Mouse (Mus musculus): ENCODE data around the gene Mthfr.
A peak's percentile ranks its signal among the peaks of the same experiment; 100 is the strongest.
"Not testable (repeated sequence)": the region's sequence is repeated elsewhere in the genome, so short reads cannot be mapped to it uniquely, and the experiment has no call there.

Gene Mthfr

DNA sequence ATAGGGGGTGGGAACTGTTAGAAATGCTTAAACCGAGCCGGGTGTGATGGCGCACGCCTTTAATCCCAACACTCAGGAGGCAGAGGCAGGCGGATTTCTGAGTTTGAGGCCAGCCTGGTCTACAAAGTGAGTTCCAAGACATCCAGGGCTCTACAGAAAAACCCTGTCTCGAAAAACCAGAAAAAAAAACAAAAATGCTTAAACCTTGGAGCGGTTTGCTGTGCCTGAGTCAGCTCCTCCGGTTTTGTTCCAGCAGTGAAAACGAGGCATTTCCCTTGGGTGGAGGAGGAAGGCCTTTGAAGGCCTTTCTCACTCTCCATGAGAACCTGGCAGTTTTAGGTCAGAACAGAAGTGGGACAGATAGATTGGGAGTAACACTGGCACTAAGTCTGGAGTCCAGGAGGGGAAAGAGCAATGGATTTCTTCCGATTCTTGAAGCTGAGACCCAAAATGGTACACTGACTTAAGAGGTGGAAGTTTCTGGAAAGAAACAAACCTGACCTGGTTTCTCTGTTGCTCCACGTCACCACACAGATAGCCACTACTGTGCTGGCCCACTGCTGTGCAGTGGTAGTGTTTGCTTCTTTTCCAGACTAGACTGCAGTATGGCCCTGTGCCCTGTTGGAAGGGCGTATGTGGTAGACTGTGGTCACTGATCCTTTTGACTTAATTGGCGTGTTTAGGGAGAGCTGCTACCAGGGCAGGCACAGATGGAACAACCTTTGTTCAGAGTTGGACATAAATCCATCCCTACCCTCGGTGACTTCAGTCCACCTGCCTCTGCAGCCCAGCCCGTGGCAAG, 1.4 kb downstream of the Mthfr start:
- DNase-seq = peak; percentile 43 to 51

DNA sequence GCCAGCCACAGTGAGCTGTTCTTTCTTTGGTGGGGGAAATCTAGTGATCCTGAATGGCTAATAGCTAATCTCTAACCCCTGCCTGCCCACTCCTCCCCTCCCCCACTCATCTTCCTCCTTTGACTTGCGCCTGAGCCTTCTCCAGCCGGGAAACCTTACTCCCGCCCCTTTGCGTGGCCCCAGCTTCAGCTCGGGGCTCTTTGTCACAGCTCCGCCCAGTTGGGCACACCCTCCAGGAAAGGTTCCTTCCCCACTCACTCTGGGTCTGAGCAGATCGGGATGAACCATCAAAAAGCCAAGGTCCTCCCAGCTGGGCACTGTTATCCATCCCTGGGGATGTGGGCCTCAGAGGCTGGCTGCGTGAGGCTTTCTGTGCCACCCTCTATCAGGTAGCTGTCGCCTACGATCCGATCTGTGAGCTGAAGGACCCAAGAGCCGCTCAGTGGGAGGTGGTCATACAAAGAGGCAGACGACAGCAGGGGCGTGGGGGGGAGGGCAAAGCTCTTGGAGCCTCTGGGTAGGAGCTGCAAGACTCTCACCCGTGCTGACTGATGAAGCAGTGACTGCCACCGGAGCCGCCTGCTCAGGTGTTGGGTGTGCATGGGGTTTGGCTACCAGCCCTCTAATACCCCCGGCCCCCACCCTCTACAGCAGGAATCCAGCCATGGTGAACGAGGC, 2.2 kb downstream of the Mthfr start:
- peak; percentile 85 to 86 for DNase-seq

DNA sequence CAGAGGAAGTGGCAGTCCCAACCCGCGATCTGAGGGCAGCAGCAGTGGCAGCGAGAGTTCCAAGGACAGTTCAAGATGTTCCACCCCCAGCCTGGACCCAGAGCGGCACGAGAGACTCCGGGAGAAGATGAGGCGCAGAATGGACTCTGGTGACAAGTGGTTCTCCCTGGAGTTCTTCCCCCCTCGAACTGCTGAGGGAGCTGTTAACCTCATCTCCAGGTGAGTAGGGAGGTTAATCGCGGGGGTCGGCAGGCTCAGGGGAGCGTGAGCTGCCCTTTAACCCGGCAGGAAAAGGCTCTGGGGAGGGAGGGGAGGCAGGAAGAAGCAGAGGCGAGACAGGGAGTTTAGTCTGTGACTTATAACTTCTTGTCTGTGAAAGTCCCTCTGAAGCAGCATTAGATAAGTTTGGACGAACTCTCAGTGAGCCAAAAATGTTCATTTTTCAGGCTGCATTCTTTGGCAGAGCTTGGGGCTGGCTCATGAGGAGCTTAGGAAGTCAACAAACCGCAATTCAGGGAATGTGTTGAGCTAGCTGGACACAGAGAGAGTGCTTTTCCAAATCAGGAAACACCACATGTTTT, 2.8 kb downstream of the Mthfr start:
- peak; percentile 48 to 50 for DNase-seq

DNA sequence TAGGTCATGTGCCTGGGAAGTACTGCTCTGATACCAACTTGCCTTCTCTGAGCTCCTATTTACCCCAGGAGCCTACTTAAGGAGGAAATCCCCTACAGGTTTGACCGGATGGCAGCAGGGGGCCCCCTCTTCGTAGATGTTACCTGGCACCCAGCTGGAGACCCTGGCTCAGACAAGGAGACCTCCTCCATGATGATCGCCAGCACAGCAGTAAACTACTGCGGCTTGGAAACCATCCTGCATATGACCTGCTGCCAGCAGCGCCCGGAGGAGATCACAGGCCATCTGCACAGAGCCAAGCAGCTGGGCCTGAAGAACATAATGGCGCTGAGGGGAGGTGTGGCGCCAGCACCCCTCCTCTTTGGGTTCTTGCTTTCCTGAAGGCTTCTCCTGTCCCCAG, 4.5 kb downstream of the Mthfr start:
- DNase-seq = not testable (repeated sequence)

DNA sequence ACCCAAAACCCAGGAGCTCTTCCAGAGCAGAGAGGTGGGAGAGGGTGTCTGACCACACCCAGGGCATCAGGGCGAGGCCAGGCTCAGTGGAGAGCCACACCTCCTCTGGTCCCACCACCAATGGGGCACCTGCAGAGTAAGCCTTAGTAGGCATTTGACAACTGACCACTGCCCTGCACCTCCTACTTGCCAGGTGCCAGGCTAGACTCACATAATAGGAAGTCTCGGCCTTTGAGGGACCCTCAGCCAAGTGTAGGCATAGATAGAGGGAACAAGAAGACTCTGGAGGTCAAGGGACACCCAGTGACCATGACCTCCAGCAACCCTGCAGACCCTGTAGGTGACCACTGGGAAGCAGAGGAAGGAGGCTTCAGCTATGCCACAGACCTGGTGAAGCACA, 5.2 kb downstream of the Mthfr start:
- no peak for DNase-seq

DNA sequence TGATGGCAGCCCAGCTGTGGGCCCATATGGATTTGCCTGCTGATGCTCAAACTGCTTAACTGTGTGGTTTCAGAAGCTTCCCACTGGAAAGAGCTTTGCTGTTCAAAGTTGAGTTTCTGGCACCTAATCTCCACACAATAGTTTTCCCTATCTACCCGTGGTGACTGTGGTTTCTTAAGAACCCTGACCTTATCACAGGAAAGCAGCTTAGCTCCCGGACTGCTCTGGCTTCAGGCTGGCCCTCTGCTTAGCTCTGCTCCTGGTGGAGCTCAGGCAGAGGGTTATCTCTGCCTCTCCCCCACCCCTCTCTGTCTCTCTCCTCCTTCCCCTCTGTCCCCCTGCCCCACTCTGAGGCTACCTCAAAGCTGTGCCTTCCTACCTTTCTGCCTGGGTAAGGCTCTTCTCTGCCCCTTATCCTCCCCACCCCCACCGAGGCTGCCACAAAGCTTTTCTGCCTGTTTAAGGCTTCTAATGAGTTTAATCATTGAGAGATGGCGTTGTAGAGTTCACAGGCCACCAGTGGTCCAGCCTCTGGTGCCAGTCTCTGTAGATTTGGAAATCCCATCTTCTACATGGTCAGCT, 7.7 kb downstream of the Mthfr start:
- DNase-seq = peak; percentile 56 to 76

DNA sequence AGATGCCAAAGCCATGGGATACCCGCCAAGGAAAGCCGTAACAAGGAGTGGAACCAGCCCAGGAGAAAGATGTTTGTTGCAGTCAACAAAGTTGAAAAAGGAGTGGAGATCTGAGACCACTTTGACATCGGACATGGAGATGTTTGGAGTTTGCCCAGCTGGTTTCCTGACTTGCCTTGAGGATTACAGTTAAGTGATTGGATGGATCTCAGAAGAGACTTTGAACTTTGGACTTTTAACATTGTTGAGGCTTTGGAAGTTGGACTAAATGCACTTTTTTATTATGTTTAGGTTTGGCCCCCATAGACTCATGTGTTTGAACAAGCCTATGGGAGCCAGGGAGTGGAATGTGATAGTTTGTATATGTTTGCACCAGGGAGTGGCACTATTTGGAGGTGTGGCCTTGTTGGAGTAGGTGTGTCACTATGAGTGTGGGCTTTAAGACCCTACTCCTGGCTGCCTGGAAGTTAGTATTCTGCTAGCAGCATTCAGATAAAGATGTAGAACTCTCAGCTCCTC, 11.6 kb downstream of the Mthfr start:
- peak in 1 of 2 experiments; percentile 30 for DNase-seq

DNA sequence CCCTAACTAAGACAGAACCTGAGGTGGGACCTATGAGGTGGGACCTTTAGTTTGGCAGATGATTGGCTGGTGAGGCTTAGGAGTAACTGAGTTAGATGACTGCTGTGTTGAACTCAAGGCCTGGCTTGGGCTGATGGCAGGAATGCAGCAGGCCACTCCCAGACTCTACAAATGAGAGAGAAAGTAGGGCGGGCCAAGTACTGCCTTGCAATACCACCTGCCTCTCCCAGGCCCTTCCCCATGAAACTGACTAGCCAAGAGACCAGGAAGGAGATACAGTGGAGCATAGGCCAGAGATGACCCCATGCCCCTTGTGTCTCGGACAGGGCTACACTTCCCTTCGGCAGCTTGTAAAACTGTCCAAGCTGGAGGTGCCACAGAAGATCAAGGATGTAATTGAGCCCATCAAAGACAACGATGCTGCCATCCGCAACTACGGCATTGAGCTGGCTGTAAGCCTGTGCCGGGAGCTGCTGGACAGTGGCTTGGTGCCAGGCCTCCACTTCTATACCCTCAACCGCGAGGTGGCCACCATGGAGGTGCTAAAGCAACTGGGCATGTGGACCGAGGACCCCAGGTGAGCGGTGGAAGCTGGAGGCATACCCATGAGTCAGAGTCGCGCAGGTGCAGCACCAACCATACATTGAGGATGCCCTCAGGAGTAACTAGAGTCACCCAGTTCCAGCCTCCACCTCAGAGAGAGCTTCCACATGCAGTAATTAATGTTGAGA, 12.3 kb downstream of the Mthfr start:
- DNase-seq = no peak

DNA sequence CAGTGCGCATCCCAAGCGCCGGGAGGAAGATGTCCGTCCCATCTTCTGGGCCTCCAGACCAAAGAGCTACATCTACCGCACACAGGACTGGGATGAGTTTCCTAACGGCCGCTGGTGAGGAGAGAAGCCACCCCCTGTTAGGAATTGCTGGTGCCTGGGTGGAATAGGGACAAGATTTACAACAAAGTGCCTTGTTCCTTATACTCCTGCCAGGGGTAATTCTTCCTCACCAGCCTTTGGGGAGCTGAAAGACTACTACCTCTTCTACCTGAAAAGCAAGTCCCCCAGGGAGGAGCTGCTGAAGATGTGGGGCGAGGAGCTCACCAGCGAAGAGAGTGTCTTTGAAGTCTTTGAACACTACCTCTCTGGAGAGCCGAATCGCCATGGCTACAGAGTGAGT, 13.0 kb downstream of the Mthfr start:
- DNase-seq = no peak

DNA sequence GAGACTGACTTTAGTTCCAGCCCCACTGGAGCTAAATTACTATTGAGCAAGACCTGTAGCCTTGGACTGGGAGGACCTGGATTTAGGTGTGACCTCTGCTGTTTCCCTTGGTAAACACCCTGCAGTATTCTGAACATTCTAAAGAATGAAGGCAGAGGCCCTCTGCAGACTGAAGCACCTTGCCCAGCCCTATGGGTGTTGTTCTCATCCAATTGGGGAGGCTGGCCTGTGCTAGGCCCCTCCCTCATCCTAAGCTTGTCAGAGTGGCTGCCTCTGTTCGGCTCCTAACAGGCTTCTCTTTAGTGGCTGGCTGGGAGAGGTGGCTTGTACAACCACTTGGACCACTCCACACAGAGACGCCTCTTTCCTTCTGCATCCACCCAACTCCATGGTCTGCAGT, 14.1 kb downstream of the Mthfr start:
- DNase-seq = no peak

DNA sequence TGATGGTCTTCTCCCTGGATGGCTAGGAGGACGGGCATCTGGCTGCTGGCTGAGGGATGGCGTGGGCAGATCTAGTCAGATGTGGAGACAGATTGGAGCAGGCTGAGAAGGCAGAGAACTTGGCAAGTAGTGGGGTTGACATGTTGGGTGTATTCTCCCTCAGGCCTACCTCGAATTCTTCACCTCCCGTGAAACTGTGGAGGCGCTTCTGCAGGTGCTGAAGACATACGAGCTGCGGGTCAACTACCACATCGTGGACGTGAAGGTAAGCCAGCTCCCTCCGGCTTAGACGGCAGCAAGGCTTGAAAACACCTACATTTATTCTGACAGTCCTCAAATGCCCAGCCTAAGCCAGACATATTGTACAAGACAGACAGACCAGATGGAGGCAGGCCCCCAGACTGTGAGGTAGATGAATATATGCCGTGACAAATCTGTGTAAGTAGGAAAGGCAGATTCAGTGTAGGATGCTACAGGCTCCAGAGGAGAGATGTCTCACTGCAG, 14.6 kb downstream of the Mthfr start:
- DNase-seq = no peak

DNA sequence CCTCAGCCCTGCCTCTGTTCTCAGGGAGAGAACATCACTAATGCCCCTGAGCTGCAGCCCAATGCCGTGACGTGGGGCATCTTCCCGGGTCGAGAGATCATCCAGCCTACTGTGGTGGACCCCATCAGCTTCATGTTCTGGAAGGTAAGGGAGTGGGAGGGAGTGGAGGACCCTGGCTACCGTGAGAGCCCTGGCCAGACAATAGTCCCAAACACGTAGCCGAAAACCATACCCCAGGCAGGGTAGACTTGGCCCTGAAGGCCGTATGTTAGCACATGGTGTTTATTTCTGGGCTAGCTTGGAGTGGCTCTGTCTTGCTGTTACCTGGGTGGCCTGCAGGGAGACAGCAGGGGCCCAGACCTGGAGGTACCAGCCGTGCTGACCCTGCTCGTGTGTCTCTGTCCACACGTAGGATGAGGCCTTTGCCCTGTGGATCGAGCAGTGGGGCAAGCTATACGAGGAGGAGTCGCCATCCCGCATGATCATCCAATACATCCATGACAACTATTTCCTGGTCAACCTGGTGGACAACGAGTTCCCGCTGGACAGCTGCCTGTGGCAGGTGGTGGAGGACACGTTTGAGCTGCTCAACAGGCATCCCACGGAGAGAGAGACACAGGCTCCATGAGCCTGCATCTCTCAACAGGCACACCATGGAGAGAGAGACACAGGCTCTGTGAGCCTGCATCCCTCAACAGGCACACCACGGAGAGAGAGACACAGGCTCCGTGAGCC, 16.3 kb downstream of the Mthfr start:
- DNase-seq = no peak

DNA sequence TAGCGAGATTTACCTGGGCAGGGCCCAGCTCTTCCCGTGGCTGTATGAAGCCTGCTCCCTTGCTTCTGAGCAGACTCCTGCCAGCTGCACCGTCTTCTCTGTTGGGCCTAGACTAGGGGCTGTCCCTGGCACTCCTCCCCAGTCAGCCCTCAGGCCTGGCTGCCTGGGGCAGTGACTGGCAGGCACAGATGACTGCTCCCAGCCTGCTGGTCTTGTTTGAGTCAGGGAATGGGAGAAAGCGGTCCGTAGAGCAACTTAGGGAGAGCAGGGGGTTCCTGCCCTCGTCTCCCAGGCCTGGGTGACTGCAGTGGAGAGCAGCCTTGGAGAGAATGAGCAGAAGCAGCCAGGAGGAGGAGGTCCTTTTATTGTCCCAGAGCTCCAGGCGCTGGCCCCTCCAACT, 17.4 kb downstream of the Mthfr start:
- peak; percentile 47 to 56 for DNase-seq

DNA sequence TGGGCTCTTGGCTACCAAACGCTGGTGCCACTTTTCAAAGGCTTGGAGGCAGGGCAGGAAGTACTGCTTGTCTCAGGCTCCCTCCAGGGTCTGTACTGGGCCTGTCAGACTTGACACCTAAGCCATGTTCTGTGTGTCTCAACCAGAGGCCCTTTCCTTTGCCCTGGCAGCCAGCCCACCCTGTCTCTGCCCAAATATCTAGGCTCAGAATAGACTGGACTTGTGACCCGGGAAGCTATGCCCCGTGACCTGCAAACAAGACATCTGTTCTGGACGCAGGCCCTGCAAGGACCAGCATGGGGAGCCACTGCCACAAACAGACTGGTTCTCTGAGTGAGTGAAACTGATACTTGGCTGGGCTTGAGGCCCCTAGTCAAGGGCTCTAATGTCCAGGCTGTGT, 17.9 kb downstream of the Mthfr start:
- peak; percentile 92 for DNase-seq

DNA sequence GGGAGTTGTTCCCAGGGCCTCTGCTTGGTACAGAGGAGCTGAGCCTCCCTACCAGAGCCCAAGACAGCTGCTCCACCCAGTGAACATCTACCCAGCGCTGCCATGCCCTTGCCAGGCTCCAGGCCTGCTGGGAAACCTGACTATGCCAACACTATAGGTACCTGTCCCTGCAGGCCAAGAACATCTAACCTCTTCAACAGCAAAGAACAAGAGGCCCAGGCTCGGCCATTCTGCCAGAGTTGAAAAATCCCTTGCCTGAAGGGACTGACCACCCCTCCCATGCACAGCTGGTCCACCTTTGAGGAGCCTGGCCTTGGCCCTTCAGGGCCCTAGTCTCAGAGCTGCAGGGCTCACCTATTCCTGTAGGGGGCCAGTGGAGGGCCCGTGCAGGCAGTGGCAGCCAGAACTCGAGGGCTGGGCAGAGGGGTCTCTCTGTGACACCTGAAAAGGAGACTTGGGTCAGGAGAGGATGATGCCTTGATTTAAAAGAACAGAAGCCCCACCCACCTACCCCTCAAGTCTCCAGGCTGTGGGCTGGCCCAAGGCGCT, 18.9 kb downstream of the Mthfr start:
- DNase-seq = no peak

DNA sequence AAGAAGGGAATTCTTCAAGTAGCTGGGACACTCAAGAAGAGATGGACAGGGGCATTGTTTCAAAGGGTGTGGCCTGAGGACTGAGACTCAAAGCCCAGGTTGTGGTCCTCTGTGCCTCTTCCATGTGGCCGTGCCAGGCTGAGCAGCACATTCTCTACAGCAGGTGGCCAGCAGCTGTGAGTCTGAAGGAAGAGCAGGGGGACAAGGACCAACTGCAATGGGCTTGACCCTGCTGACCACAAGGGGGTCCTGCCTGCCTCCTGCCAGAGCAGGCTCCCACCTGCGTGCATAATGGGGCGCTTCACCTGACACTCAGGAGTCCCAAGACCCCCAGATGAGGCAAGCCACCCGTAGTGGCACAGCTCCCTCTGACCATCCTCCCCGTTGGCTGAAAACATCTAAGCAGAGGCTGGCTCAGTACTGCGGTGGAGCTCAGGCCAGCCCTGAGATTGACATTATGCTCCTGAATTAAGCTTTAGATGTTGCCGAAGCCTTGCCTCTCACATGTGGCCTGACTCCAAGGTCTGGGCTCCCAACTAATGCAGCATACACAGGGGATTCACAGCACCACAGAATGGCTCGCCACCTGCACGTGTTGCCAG, 19.4 kb downstream of the Mthfr start:
- no peak for DNase-seq

DNA sequence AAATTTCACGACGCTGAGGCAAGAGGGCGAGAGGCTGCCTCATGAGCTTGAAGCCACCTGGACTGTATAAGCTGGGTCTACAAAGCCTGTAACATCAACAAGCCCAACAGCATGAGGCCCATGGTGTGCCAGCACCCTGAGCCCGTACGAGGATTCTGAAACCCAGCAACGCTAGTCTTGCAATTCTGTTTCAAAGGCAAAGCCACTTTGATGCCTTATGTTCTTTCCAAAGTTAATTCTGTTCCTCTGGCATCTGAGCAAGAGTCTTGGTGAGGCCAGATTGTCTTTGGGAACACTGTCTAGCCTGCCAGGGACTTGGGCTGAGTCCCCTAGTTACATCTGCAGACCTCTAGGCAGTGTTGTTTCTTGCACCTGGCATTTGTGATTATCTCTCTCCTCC, 20.1 kb downstream of the Mthfr start:
- no peak for DNase-seq

DNA sequence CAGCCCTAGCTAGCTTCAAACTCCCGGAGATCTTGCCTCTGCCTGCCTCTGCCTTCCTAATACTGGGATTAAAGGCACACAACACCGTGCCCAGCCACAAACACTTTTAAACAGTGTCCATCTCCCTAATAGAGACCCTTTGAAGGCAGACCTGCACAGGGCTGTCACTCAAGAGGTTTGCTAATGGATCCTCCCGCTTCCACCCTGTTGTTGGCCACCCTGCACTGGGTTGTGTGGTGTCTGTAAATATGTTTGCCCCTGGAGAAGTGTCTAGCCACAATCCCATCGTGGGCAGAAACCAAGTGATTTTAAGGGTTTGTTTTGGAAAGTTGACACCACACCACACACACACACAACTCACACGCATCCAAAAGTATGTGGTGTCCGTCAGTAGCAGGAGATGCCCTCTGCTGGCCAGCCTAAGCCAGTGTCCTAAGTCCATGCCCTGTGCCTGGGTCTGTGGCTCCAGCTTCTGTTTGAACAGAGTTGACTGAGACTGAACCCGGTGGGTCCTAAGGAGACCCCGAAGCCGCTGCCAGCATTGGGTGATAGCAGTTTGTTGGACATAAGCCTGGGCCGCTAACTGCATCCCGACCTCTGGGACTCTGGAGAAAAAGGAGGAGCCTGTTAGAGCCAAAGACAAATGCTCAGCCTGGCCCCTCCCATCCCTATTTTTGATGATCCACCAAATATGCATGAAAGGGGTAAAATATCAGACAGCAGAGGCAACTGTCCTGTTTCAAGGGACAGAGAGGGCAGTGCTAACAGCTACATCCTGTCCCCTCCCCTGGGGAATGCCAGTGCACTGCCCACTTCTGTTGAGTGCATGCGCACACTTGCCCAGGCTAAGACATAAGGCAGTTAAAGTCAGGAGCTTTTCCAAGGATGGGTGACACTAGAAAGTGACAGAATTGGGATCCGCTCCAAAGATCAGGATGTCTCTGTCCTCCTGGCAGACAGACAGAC, 21.5 kb downstream of the Mthfr start:
- DNase-seq = peak; percentile 56 to 75

DNA sequence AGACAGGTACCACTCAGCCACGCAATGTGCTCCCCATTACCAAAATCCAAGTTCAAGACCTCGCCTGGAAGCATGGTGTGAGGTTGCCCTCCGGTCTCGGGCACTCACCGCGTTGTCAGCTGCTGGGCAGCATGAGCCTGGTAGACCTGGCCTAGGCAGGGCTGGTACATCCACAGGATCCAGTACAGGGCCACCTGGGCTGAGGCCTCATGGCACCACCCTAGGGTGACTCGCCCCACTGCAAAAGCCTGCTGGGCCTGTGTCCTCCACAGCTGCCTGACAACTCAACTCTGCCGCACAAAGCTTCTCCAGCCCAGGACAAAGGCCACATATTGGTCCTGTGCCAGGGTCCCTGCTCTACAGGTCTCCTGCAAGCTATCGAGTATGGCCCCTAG, 22.2 kb downstream of the Mthfr start:
- no peak for DNase-seq
